Mouse (Mus musculus): ENCODE data around the gene Retreg1.
A peak's percentile ranks its signal among the peaks of the same experiment; 100 is the strongest.
"Not testable (repeated sequence)": the region's sequence is repeated elsewhere in the genome, so short reads cannot be mapped to it uniquely, and the experiment has no call there.

Gene Retreg1

GRCm38 (mm10) chr15:25946482-25946881 is 103.5 kb downstream of the Retreg1 start:
- DNase-seq (ENCODE audit: low spot score in 2 of 2): no peak

DNA sequence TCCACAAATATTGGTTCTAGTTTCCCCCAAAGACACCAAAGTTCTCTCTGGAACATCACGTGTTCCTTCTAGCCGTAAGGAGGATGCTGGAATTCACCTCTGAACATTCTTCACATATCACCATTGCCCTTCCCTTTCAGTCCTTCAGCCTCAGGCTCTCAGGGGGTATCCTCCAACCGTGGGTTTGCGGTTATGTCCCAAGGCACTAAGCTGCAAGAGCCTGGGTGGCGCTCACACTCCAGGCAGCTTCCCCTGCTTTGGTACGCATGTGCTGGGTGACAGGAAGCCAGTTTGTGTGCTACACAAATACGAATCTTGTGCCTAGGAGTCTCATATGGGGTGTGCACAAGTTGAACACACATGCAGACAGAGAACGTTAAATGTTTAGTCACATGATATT is 104.4 kb downstream of the Retreg1 start:
- DNase-seq (ENCODE audit: low spot score in 2 of 2): no peak

DNA sequence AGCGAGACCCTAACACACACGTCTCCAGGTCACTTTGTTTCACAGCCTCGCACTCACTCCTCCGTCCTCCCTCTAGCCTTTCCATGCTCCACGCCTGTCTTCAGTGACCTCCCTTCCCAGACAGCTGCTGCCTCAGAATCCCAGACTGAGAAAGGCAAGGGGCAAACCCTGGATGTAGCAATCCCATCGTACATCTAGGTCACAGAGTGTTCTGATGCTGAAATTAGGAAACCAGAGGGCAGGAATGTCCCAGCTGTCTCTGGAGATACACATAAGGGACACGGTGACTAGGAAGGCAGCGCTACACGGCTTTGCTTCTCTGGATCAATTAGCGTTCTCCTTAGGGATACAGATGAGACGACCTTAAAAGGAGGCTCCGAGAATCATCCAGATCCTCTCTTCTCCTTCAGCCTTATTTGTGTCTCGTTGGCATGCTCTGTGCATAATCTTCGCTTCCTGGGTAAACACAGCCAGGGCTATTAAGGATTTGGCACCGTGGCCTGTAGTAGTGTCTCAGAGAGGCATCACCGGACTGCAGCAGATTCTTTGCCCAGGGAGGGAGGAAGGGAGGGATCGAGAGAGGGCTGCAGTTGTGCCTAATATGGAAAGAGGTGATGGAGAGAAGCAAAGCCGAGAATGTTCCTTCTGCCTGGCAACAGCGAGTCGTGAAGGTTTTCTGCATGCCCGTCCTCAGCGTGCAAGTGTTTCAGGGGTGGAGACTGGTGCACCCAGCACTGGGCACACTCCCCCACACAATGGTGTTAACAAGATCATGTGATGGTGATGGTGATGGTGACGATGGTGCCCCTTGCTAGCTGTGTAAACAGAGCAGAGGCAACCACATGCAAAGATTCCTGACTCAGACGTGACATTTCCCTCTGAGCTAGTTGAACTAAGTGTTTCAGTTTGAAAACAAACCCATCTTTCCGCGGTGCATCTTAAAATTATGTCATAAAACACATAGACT is 105.6 kb downstream of the Retreg1 start:
- DNase-seq (ENCODE audit: low spot score in 2 of 2): no peak

GRCm38 (mm10) chr15:25949696-25950095 is 106.7 kb downstream of the Retreg1 start:
- no peak for DNase-seq (ENCODE audit: low spot score in 2 of 2)

GRCm38 (mm10) chr15:25950584-25950983 is 107.6 kb downstream of the Retreg1 start:
- no peak for DNase-seq (ENCODE audit: low spot score in 2 of 2)

DNA sequence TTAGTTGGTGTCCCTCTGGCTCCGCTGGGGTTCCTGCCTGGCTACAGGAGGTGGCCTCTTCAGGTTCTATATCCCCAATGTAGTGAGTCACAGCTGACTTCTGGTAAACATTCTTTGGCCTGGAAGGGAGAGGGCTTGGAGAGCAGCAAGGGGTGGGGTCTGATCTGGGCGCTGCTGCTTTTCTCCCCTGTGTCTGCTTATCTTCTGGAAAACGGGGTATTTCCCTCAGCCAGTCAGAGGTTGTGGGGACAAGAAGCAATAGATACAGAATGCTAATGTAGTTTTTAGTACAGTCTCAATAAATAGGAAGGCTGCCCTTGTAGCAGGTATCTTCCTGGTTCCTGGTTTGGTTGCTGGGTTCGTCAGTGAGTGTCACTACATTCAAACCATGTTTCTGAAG is 108.1 kb downstream of the Retreg1 start:
- no peak for DNase-seq (ENCODE audit: low spot score in 2 of 2)

DNA sequence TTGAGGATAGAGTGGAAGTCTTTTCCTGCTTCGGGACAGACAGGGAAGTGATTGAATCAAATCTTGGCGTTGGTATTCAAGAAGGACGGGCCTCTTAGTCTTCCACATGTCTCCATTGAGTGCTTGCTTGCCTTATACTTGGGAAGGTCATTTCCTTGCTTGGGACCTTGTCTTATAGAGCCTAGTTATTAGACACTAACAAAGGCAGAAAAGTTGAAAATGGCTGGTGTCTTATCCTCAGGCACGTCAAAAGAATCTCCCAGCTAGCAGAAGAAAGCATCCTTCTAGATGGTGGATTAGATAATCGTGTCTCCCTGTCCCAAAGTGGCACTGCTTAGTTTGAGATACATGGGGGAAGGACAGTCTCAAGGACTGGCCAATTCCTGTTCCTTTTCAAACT is 113.0 kb downstream of the Retreg1 start:
- DNase-seq (ENCODE audit: low spot score in 2 of 2): no peak

- peak in 1 of 2 experiments; percentile 44 for DNase-seq (ENCODE audit: low spot score in 2 of 2)
Measured at GRCm38 (mm10) chr15:25956422-25957117, 113.6 kb downstream of the Retreg1 start.

DNA sequence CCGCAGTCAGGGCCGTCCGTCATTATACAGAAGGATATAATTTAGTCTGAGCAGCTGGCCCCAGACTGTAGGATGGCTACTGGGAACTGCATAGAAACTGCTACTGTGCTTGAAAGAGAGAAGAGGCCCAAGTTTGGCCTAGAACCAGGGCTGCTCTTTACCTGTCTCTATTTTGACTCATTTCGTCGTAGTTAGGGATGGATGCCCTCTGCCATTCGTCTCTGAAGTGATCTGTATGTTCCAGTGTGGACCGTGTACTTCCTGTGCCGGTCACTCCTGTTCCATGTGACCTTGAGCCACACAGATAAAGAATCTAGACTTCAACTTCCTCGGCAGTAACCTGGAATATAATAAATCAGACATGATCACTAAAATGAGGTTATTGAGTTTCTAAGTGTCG is 114.7 kb downstream of the Retreg1 start:
- DNase-seq (ENCODE audit: low spot score in 2 of 2): no peak

- peak in 1 of 2 experiments; percentile 30 for DNase-seq (ENCODE audit: low spot score in 2 of 2)
Measured at GRCm38 (mm10) chr15:25959375-25959774, 116.4 kb downstream of the Retreg1 start.

DNA sequence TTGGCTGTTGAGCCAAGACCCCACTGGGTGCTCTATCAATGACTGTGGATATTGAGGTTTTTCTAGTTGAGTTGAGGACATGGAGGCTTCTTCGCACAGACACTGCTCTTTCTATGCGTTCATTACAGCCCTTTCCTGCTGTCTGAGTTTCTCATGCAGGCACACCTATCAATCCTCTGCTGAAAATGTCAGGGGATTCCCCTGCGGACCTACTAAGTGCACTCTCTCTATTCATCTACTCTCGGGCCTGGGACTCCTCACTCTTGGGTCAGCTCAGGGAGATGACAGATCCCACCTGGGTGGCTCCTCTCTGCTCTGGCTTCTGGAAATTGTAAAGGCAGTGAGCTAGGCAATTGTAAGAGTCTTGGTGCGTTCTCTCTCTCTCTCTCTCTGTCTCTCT is 117.3 kb downstream of the Retreg1 start:
- DNase-seq (ENCODE audit: low spot score in 2 of 2): no peak

GRCm38 (mm10) chr15:25966220-25966774 is 123.3 kb downstream of the Retreg1 start:
- DNase-seq (ENCODE audit: low spot score in 2 of 2): no peak

DNA sequence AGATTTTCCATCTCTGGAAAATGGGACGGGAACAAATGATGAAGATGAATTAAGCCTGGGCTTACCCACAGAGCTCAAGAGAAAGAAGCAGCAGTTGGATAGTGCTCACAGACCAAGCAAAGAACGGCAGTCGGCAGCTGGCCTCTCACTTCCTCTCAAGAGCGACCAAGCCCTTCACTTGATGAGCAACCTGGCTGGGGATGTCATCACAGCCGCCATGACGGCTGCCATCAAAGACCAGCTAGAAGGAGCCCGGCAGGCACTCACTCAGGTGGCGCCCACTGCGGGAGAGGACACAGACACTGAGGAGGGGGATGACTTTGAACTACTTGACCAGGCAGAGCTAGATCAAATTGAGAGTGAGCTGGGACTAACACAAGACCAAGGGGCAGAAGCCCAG is 128.6 kb downstream of the Retreg1 start:
- DNase-seq (ENCODE audit: low spot score in 2 of 2): no peak

DNA sequence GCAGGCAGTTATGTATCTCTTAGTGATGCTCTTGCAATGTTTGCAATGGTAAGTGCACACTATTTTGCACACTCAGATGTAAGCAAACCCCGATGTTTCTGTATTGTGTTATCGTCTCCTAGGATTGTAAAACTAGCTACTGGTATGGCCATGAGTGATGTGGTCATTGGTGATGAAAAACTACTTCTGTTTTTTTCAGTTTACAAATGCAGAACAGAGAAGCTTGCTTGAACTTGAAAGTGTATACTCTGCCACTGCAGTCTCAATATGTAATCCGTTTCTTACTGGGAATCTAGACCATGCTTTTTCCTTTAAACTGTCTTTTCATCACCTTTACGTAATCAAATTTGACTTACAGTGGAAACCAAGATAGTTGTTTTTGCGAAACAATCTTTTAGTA is 129.8 kb downstream of the Retreg1 start:
- DNase-seq (ENCODE audit: low spot score in 2 of 2): no peak

DNA sequence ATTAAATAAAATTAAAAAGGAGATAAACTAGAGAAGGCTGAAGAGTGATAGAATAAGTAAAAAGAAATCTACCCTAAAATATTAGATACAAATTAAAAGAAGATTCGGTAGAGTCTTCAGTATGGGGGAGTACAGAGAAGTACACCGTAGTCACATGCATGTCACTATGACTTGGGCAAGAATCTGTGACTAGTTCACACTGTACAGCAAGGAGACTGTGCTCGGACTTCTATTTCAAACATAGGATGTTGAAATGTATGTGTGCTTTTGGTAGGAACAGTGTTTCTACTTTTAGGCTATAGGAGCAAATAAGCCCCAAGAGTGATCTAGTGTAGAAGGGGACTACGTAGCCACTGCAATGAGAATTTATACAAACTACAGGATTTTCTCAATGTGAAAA is 131.4 kb downstream of the Retreg1 start:
- DNase-seq (ENCODE audit: low spot score in 2 of 2): no peak

- DNase-seq (ENCODE audit: low spot score in 2 of 2): no peak
Measured at GRCm38 (mm10) chr15:25975810-25976209, 132.8 kb downstream of the Retreg1 start.

- DNase-seq (ENCODE audit: low spot score in 2 of 2): not testable (repeated sequence)
Measured at GRCm38 (mm10) chr15:25983614-25984013, 140.6 kb downstream of the Retreg1 start.

DNA sequence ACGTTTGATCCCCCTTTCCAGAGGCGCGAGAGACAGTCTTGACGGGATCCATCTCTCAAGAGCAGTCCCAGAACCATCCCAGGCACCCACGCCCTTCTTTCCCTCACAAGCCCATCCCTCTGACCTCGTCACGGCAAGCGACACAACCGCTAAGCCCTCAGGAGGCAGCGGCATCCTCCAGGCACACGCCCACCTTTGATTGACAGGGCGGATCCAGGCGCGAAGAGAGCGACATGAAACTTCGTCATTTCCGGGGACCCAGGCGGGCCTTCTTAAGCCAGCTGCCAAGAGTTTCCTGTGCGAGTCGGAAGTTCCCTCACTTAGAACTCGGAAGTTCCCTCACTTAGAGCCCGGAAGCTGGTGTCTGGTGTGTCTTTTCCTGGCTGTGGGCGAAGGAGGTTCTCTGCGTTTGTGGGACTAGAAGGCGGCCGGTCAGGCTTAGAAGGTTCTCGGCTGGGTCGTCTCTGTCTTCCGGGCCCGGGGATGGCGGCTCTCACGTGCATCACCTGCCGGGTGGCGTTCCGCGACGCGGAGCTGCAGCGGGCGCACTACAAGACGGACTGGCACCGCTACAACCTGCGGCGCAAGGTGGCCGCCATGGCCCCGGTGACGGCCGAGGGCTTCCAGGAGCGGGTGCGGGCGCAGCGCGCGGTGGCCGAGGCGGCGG is 141.2 kb downstream of the Retreg1 start, which contains the start of gene Zfp622:
Gene Zfp622, plus strand, starts transcription at position 300 of the 667 bp plus-strand sequence.
- DNase-seq (ENCODE audit: low spot score in 2 of 2): peak; percentile 96

- no peak for DNase-seq (ENCODE audit: low spot score in 2 of 2)
Measured at GRCm38 (mm10) chr15:25984734-25985492, 141.9 kb downstream of the Retreg1 start.

DNA sequence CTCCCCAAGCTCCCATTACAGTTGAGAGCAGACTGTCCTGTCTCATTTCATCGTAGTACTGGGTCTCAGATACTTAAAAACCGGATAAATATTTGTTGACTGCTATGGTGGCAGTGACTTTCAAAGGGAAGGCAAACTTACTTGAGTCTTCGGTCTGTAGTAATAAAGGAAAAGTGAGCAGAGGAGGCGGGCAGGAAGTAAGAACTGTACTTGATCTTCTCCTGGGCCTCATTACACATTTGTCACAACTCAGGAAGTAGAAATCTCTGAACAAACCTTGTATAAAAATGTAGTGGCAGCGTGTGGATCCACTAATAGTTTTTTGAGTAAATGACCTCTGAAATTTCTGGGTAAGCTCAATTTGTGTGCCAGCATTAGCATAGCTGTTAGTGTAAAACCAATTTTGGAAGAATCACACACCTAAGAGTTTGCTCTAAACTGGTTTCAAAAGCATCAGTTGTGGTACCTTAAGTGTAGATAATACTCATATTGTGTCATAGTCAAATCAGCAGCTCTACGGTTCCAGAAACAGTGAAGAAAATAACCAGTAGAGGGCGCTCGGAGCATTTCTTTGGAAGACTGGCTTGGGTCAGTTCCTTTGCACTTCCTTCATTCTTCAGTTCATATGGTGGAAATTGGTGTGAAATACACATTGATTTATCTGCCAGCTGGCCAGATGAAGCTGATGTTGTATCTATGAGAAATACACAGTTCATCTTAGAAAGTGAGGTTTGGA is 150.2 kb downstream of the Retreg1 start:
- peak; percentile 9 to 56 for DNase-seq (ENCODE audit: low spot score in 2 of 2)
